Mouse (Mus musculus) MEL (cell line): ENCODE measurements at regions not wholly inside any gene's neighbourhood (a gene's known extent, or its start where the extent isn't known, plus 50 kb on each side); places are given as distances from the start of the nearest gene placed in this dataset.
A peak's percentile ranks its signal among the peaks of the same experiment; 100 is the strongest.

Experiments used
- DNase-seq: peaks from one replicate; pipeline ENCODE4 v3.0.0; 2011; ENCODE audit warnings: low read depth, low spot score
- H3K27ac ChIP-seq: 2 replicates; pipeline ENCODE4 v1.5.1; 2012; ENCODE audit warnings: low read depth, mild to moderate bottlenecking, control low read depth, low read length, moderate library complexity; ENCODE audit not compliant: control insufficient read depth
- H3K27me3 ChIP-seq, 2 experiments: fragments of 150-350 bp in 1 of 2; sonication (generic) in 1 of 2; 2 replicates each; pipeline ENCODE4 v1.6.1; 2012; ENCODE audit warnings: low read length in 2 of 2, mild to moderate bottlenecking in 2 of 2, improper control_type of control experiment in 1 of 2, moderate library complexity in 1 of 2; ENCODE audit not compliant: insufficient read depth in 2 of 2, control insufficient read depth in 1 of 2
- H3K36me3 ChIP-seq, 2 experiments: 2 replicates each; pipeline ENCODE4 v1.6.1; 2012 to 2014; ENCODE audit warnings: low read length in 2 of 2, improper control_type of control experiment in 1 of 2, inconsistent platforms in 1 of 2, mild to moderate bottlenecking in 1 of 2; ENCODE audit not compliant: insufficient read depth in 2 of 2, control insufficient read depth in 1 of 2
- H3K4me1 ChIP-seq, 2 experiments: fragments of 150-350 bp in 1 of 2; sonication (generic) in 1 of 2; 2 replicates each; pipeline ENCODE4 v1.6.1; 2012; ENCODE audit warnings: low read length in 2 of 2, improper control_type of control experiment in 1 of 2, mild to moderate bottlenecking in 1 of 2; ENCODE audit not compliant: insufficient read depth in 2 of 2, control insufficient read depth in 1 of 2
- H3K4me3 ChIP-seq, 2 experiments: fragments of 150-350 bp in 1 of 2; sonication (generic) in 1 of 2; 2 replicates each; pipeline ENCODE4 v1.5.1; 2012; ENCODE audit warnings: low read depth in 2 of 2, low read length in 2 of 2, mild to moderate bottlenecking in 2 of 2, moderate library complexity in 2 of 2, control low read depth in 1 of 2, improper control_type of control experiment in 1 of 2; ENCODE audit not compliant: control insufficient read depth in 1 of 2, insufficient read depth in 1 of 2
- H3K79me2 ChIP-seq: 2 replicates; pipeline ENCODE4 v1.6.1; 2012; ENCODE audit warnings: mild to moderate bottlenecking, low read length, moderate library complexity; ENCODE audit not compliant: control insufficient read depth, poor library complexity, insufficient read depth
- H3K9ac ChIP-seq: 2 replicates; pipeline ENCODE4 v1.6.1; 2012; ENCODE audit warnings: low read depth, mild to moderate bottlenecking, control low read depth, low read length, moderate library complexity; ENCODE audit not compliant: control insufficient read depth, poor library complexity, severe bottlenecking
- H3K9me3 ChIP-seq: fragments of 150-350 bp; sonication (generic); replicated peaks from 2 replicates; pipeline ENCODE4 v1.6.1; 2012; ENCODE audit warnings: mild to moderate bottlenecking, low read length, improper control_type of control experiment, moderate library complexity; ENCODE audit not compliant: insufficient read depth
- CHD2 ChIP-seq: IDR thresholded peaks from 2 replicates; pipeline ENCODE4 v1.6.1; 2011; ENCODE audit warnings: low read length, improper control_type of control experiment
- CTCF ChIP-seq, 3 experiments: IDR thresholded peaks in 2 of 3; conservative IDR thresholded peaks in 1 of 3; 2 replicates each; pipeline ENCODE4 v1.5.1; 2011 to 2012; ENCODE audit warnings: low read length in 3 of 3, low read depth in 2 of 3, mild to moderate bottlenecking in 2 of 3, improper control_type of control experiment in 1 of 3, inconsistent platforms in 1 of 3, mixed read lengths in 1 of 3, moderate library complexity in 1 of 3; ENCODE audit not compliant: control insufficient read depth in 1 of 3, insufficient read depth in 1 of 3, poor library complexity in 1 of 3, severe bottlenecking in 1 of 3
- EP300 ChIP-seq, 2 experiments: IDR thresholded peaks; 2 replicates each; pipeline ENCODE4 v1.6.1; 2011; ENCODE audit warnings: improper control_type of control experiment in 2 of 2, low read length in 2 of 2, low read depth in 1 of 2, mild to moderate bottlenecking in 1 of 2
- ETS1 ChIP-seq: IDR thresholded peaks from 2 replicates; pipeline ENCODE4 v1.6.1; 2012; ENCODE audit warnings: low read depth, mild to moderate bottlenecking, inconsistent platforms, low read length, improper control_type of control experiment, moderate library complexity
- MXI1 ChIP-seq: IDR thresholded peaks from 2 replicates; pipeline ENCODE4 v1.6.1; 2011; ENCODE audit warnings: mild to moderate bottlenecking, low read depth, low read length, improper control_type of control experiment
- POLR2AphosphoS2 ChIP-seq: IDR thresholded peaks from 2 replicates; pipeline ENCODE4 v1.6.1; 2011; ENCODE audit warnings: low read length, improper control_type of control experiment
- RAD21 ChIP-seq: IDR thresholded peaks from 2 replicates; pipeline ENCODE4 v1.6.1; 2011; ENCODE audit warnings: mild to moderate bottlenecking, low read depth, low read length, improper control_type of control experiment
- RCOR1 ChIP-seq: IDR thresholded peaks from 2 replicates; pipeline ENCODE4 v1.6.1; 2012; ENCODE audit warnings: low read depth, mild to moderate bottlenecking, inconsistent platforms, low read length, improper control_type of control experiment
- UBTF ChIP-seq: IDR thresholded peaks from 2 replicates; pipeline ENCODE4 v1.6.1; 2012; ENCODE audit warnings: low read depth, mild to moderate bottlenecking, inconsistent platforms, low read length, improper control_type of control experiment, moderate library complexity, borderline replicate concordance; ENCODE audit not compliant: insufficient read depth
- USF1 ChIP-seq: IDR thresholded peaks from 2 replicates; pipeline ENCODE4 v1.6.1; 2014; ENCODE audit warnings: low read depth, mild to moderate bottlenecking, inconsistent platforms, low read length, improper control_type of control experiment, moderate library complexity
- USF2 ChIP-seq, 2 experiments: IDR thresholded peaks; 2 replicates each; pipeline ENCODE4 v1.6.1; 2011 to 2012; ENCODE audit warnings: improper control_type of control experiment in 2 of 2, low read length in 2 of 2, borderline replicate concordance in 1 of 2, inconsistent platforms in 1 of 2, low read depth in 1 of 2, mild to moderate bottlenecking in 1 of 2; ENCODE audit not compliant: insufficient read depth in 1 of 2
- ZC3H11A ChIP-seq: IDR thresholded peaks from 2 replicates; pipeline ENCODE4 v1.6.1; 2012; ENCODE audit warnings: low read depth, mild to moderate bottlenecking, inconsistent platforms, low read length, improper control_type of control experiment
- ZKSCAN1 ChIP-seq: IDR thresholded peaks from 2 replicates; pipeline ENCODE4 v1.6.1; 2012; ENCODE audit warnings: low read depth, mild to moderate bottlenecking, inconsistent platforms, low read length, improper control_type of control experiment, moderate library complexity
- ZMIZ1 ChIP-seq: IDR thresholded peaks from 2 replicates; pipeline ENCODE4 v1.6.1; 2012; ENCODE audit warnings: low read depth, mild to moderate bottlenecking, inconsistent platforms, low read length, improper control_type of control experiment, moderate library complexity

- no peak overlapping the region for H3K9ac ChIP-seq
- no peak for TF ChIP-seq RCOR1
- peak in 1 of 3 experiments; percentile 18; a peak in 2 of 6 replicates for TF ChIP-seq CTCF (IDR thresholded peaks at IDR 0.05 in 2 of 3, conservative IDR thresholded peaks at IDR 0.05 in 1 of 3; ENCODE audit: control insufficient read depth in 1 of 3, insufficient read depth in 1 of 3, low read depth in 2 of 3, low read length in 3 of 3, poor library complexity in 1 of 3, severe bottlenecking in 1 of 3)
- TF ChIP-seq, all 39 proteins: peak for 1
- peak; percentile 3 for DNase-seq
- H3K4me1 ChIP-seq: no peaks in the 10 kb centered on the region
- H3K4me3 ChIP-seq: no peak overlapping the region
- no peaks in the 10 kb centered on the region for H3K9me3 ChIP-seq
- no peak overlapping the region for H3K27ac ChIP-seq
- no peaks in the 10 kb centered on the region for H3K36me3 ChIP-seq
- H3K27me3 ChIP-seq: no peaks in the 10 kb centered on the region
- H3K79me2 ChIP-seq: no peaks in the 10 kb centered on the region
Observed at GRCm38 (mm10) chr11:63769738-63770137, 152.4 kb downstream of the Hs3st3b1 start.

- no peaks in the 10 kb centered on the region for H3K27me3 ChIP-seq
- H3K79me2 ChIP-seq: no peaks in the 10 kb centered on the region
- no peak for DNase-seq
- no peak overlapping the region for H3K9ac ChIP-seq
- H3K4me1 ChIP-seq: no peaks in the 10 kb centered on the region
- H3K36me3 ChIP-seq: no peaks in the 10 kb centered on the region
- TF ChIP-seq ZMIZ1: no peak
- H3K27ac ChIP-seq: no peak overlapping the region
- H3K9me3 ChIP-seq: no peaks in the 10 kb centered on the region
- no peak overlapping the region for H3K4me3 ChIP-seq
Observed at GRCm38 (mm10) chr11:63775382-63775781, 146.7 kb downstream of the Hs3st3b1 start.

- Histone ChIP-seq H3K36me3 (no peaks in the 10 kb centered on the region), H3K9me3 (no peaks in the 10 kb centered on the region), H3K4me3 (no peak overlapping the region), H3K27ac (no peak overlapping the region), H3K9ac (no peak overlapping the region), H3K4me1 (no peaks in the 10 kb centered on the region), H3K27me3 (no peaks in the 10 kb centered on the region), H3K79me2 (no peaks in the 10 kb centered on the region)
- no peak for DNase-seq
- TF ChIP-seq ZC3H11A: no peak
- no peak for TF ChIP-seq CHD2
- TF ChIP-seq EP300 (IDR thresholded peaks at IDR 0.05; ENCODE audit: low read depth in 1 of 2, low read length in 2 of 2): no peak
- no peak for TF ChIP-seq ETS1
- no peak for TF ChIP-seq RAD21
- TF ChIP-seq POLR2AphosphoS2: no peak
- no peak for TF ChIP-seq ZMIZ1
- no peak for TF ChIP-seq USF1
- TF ChIP-seq USF2 (IDR thresholded peaks at IDR 0.05; ENCODE audit: borderline replicate concordance in 1 of 2, insufficient read depth in 1 of 2, low read depth in 1 of 2, low read length in 2 of 2): no peak
- TF ChIP-seq RCOR1: no peak
- no peak for TF ChIP-seq ZKSCAN1
- TF ChIP-seq MXI1: no peak
- TF ChIP-seq UBTF: no peak
Observed at GRCm38 (mm10) chr11:63779371-63779770, 142.7 kb downstream of the Hs3st3b1 start.
